Mouse (Mus musculus) MEL (cell line): ENCODE results near the gene Prpf18. TPM values are rescaled to one million over a fixed set of nuclear protein-coding genes. Genes with fewer than 3 reads are reported as not detected.
"Not testable (repeated sequence)": the region's sequence is repeated elsewhere in the genome, so short reads cannot be mapped to it uniquely, and the experiment has no call there.

Experiments
- DNase-seq: peaks from one replicate; pipeline ENCODE4 v3.0.0; 2011; ENCODE audit warnings: low read depth, low spot score
- H3K27ac ChIP-seq: 2 replicates; pipeline ENCODE4 v1.5.1; 2012; ENCODE audit warnings: low read depth, mild to moderate bottlenecking, control low read depth, low read length, moderate library complexity; ENCODE audit not compliant: control insufficient read depth
- H3K27me3 ChIP-seq, 2 experiments: fragments of 150-350 bp in 1 of 2; sonication (generic) in 1 of 2; 2 replicates each; pipeline ENCODE4 v1.6.1; 2012; ENCODE audit warnings: low read length in 2 of 2, mild to moderate bottlenecking in 2 of 2, improper control_type of control experiment in 1 of 2, moderate library complexity in 1 of 2; ENCODE audit not compliant: insufficient read depth in 2 of 2, control insufficient read depth in 1 of 2
- H3K36me3 ChIP-seq, 2 experiments: 2 replicates each; pipeline ENCODE4 v1.6.1; 2012 to 2014; ENCODE audit warnings: low read length in 2 of 2, improper control_type of control experiment in 1 of 2, inconsistent platforms in 1 of 2, mild to moderate bottlenecking in 1 of 2; ENCODE audit not compliant: insufficient read depth in 2 of 2, control insufficient read depth in 1 of 2
- H3K4me1 ChIP-seq, 2 experiments: fragments of 150-350 bp in 1 of 2; sonication (generic) in 1 of 2; 2 replicates each; pipeline ENCODE4 v1.6.1; 2012; ENCODE audit warnings: low read length in 2 of 2, improper control_type of control experiment in 1 of 2, mild to moderate bottlenecking in 1 of 2; ENCODE audit not compliant: insufficient read depth in 2 of 2, control insufficient read depth in 1 of 2
- H3K4me3 ChIP-seq, 2 experiments: fragments of 150-350 bp in 1 of 2; sonication (generic) in 1 of 2; 2 replicates each; pipeline ENCODE4 v1.5.1; 2012; ENCODE audit warnings: low read depth in 2 of 2, low read length in 2 of 2, mild to moderate bottlenecking in 2 of 2, moderate library complexity in 2 of 2, control low read depth in 1 of 2, improper control_type of control experiment in 1 of 2; ENCODE audit not compliant: control insufficient read depth in 1 of 2, insufficient read depth in 1 of 2
- H3K79me2 ChIP-seq: 2 replicates; pipeline ENCODE4 v1.6.1; 2012; ENCODE audit warnings: mild to moderate bottlenecking, low read length, moderate library complexity; ENCODE audit not compliant: control insufficient read depth, poor library complexity, insufficient read depth
- H3K9ac ChIP-seq: 2 replicates; pipeline ENCODE4 v1.6.1; 2012; ENCODE audit warnings: low read depth, mild to moderate bottlenecking, control low read depth, low read length, moderate library complexity; ENCODE audit not compliant: control insufficient read depth, poor library complexity, severe bottlenecking
- H3K9me3 ChIP-seq: fragments of 150-350 bp; sonication (generic); replicated peaks from 2 replicates; pipeline ENCODE4 v1.6.1; 2012; ENCODE audit warnings: mild to moderate bottlenecking, low read length, improper control_type of control experiment, moderate library complexity; ENCODE audit not compliant: insufficient read depth
- CTCF ChIP-seq, 3 experiments: IDR thresholded peaks in 2 of 3; conservative IDR thresholded peaks in 1 of 3; 2 replicates each; pipeline ENCODE4 v1.5.1; 2011 to 2012; ENCODE audit warnings: low read length in 3 of 3, low read depth in 2 of 3, mild to moderate bottlenecking in 2 of 3, improper control_type of control experiment in 1 of 3, inconsistent platforms in 1 of 3, mixed read lengths in 1 of 3, moderate library complexity in 1 of 3; ENCODE audit not compliant: control insufficient read depth in 1 of 3, insufficient read depth in 1 of 3, poor library complexity in 1 of 3, severe bottlenecking in 1 of 3
- ELF1 ChIP-seq: IDR thresholded peaks from 2 replicates; pipeline ENCODE4 v1.6.1; 2014; ENCODE audit warnings: low read depth, mild to moderate bottlenecking, inconsistent platforms, low read length, improper control_type of control experiment, moderate library complexity
- GATA1 ChIP-seq: IDR thresholded peaks from 2 replicates; pipeline ENCODE4 v1.6.1; 2011; ENCODE audit warnings: low read depth, low read length, improper control_type of control experiment
- KAT2A ChIP-seq: conservative IDR thresholded peaks from 2 replicates; pipeline ENCODE4 v1.6.1; 2012; ENCODE audit warnings: low read depth, low read length, improper control_type of control experiment, inconsistent platforms
- MAFK ChIP-seq: IDR thresholded peaks from 2 replicates; pipeline ENCODE4 v1.6.1; 2011; ENCODE audit warnings: low read depth, mild to moderate bottlenecking, low read length, improper control_type of control experiment, borderline replicate concordance
- MEF2A ChIP-seq: IDR thresholded peaks from 2 replicates; pipeline ENCODE4 v1.6.1; 2014; ENCODE audit warnings: low read depth, mild to moderate bottlenecking, inconsistent platforms, low read length, improper control_type of control experiment; ENCODE audit not compliant: poor library complexity, insufficient replicate concordance, severe bottlenecking; ENCODE audit errors: extremely low read depth
- NRF1 ChIP-seq: IDR thresholded peaks from 2 replicates; pipeline ENCODE4 v1.6.1; 2014; ENCODE audit warnings: low read depth, mild to moderate bottlenecking, inconsistent platforms, low read length, improper control_type of control experiment, moderate library complexity; ENCODE audit not compliant: poor library complexity, insufficient read depth, severe bottlenecking
- POLR2AphosphoS2 ChIP-seq: IDR thresholded peaks from 2 replicates; pipeline ENCODE4 v1.6.1; 2011; ENCODE audit warnings: low read length, improper control_type of control experiment
- RAD21 ChIP-seq: IDR thresholded peaks from 2 replicates; pipeline ENCODE4 v1.6.1; 2011; ENCODE audit warnings: mild to moderate bottlenecking, low read depth, low read length, improper control_type of control experiment
- RCOR1 ChIP-seq: IDR thresholded peaks from 2 replicates; pipeline ENCODE4 v1.6.1; 2012; ENCODE audit warnings: low read depth, mild to moderate bottlenecking, inconsistent platforms, low read length, improper control_type of control experiment
- ZMIZ1 ChIP-seq: IDR thresholded peaks from 2 replicates; pipeline ENCODE4 v1.6.1; 2012; ENCODE audit warnings: low read depth, mild to moderate bottlenecking, inconsistent platforms, low read length, improper control_type of control experiment, moderate library complexity
- polyA plus RNA-seq, 2 experiments: library from polyadenylated mRNA; stranded (reverse) in 1 of 2; unstranded in 1 of 2; fragments of >175 nt in 1 of 2; fragments of >200 nt in 1 of 2; gene quantifications; 2 replicates each; pipeline versions ENCODE4 v1.2.1 to v1.2.4; 2012; ENCODE audit warnings: low replicate concordance in 2 of 2, low read depth in 1 of 2; ENCODE audit not compliant: insufficient read length in 2 of 2, insufficient read depth in 1 of 2, missing spikeins in 1 of 2
- total RNA-seq: library from RNA; depleted of rRNA; stranded (reverse); fragments of 300-350 nt; gene quantifications from 2 replicates; pipeline ENCODE4 v1.2.3, GENCODE M21; 2012

Gene Prpf18
- total and polyA plus RNA-seq, 3 experiments = 26.3 to 31.2 TPM; not detected in 1

DNA sequence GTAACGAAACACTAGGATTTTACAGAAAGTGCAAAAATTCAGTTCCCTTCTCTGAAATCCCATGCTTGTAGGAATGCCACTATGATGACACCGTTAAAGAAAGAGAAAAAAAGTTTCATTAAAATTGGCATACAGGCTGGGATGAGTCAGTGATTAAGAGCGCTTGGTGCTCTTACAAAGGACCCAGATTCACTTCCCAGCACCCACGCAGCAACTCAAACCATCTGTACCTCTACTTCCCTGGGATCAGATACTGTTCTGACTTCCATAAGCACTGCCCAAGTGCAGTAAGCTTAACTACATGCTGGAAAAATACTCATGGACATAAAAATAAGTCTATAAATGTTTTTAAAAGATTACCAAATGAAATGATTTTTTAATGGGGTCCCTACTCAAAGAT is 34.9 kb downstream of the Prpf18 start:
- Histone ChIP-seq H3K79me2 (no peaks in the 10 kb centered on the region), H3K4me3 (no peak overlapping the region), H3K9me3 (no peaks in the 10 kb centered on the region), H3K4me1 (no peaks in the 10 kb centered on the region), H3K27ac (no peak overlapping the region), H3K27me3 (no peaks in the 10 kb centered on the region), H3K9ac (no peak overlapping the region), H3K36me3 (peaks cover 0 to 4% of the 10 kb centered on the region in 2 experiments; a peak in 2 of 4 replicates)
- DNase-seq = no peak
- TF ChIP-seq MAFK (no peak), ZMIZ1 (no peak), MEF2A (no peak), RAD21 (no peak), GATA1 (no peak), KAT2A (no peak), ELF1 (no peak), NRF1 (no peak)

GRCm38 (mm10) chr2:4615014-4615546 is 36.8 kb downstream of the Prpf18 start:
- Histone ChIP-seq H3K9me3 (no peaks in the 10 kb centered on the region), H3K27ac (no peak overlapping the region), H3K4me1 (no peaks in the 10 kb centered on the region), H3K4me3 (no peak overlapping the region), H3K27me3 (no peaks in the 10 kb centered on the region), H3K9ac (no peak overlapping the region), H3K79me2 (no peaks in the 10 kb centered on the region), H3K36me3 (peaks cover 0 to 4% of the 10 kb centered on the region in 2 experiments; a peak in 2 of 4 replicates)
- TF ChIP-seq KAT2A = no peak
- no peak for TF ChIP-seq CTCF (IDR thresholded peaks at IDR 0.05 in 2 of 3, conservative IDR thresholded peaks at IDR 0.05 in 1 of 3; ENCODE audit: control insufficient read depth in 1 of 3, insufficient read depth in 1 of 3, low read depth in 2 of 3, low read length in 3 of 3, poor library complexity in 1 of 3, severe bottlenecking in 1 of 3)
- TF ChIP-seq POLR2AphosphoS2 = no peak
- no peak for TF ChIP-seq RCOR1
- no peak for DNase-seq

- H3K9me3 ChIP-seq, H3K4me1 ChIP-seq, H3K36me3 ChIP-seq, DNase-seq, H3K27me3 ChIP-seq, H3K9ac ChIP-seq, H3K79me2 ChIP-seq, H3K27ac ChIP-seq, H3K4me3 ChIP-seq: not testable (repeated sequence)
Measured at GRCm38 (mm10) chr2:4614276-4614929, 37.5 kb downstream of the Prpf18 start.
